Mouse (Mus musculus) C2C12 (cell line): ENCODE measurements at regions not wholly inside any gene's neighbourhood (a gene's known extent, or its start where the extent isn't known, plus 50 kb on each side); places are given as distances from the start of the nearest gene placed in this dataset.

Experiments used
- H3K27me3 ChIP-seq: one replicate; pipeline ENCODE4 v1.6.1; 2011; ENCODE audit not compliant: control insufficient read depth, insufficient read depth, insufficient read length
- H3K36me3 ChIP-seq: one replicate; pipeline ENCODE4 v1.6.1; 2011; ENCODE audit not compliant: control insufficient read depth, insufficient read depth
- H3K4me3 ChIP-seq: one replicate; pipeline ENCODE4 v1.5.1; 2011; ENCODE audit warnings: mild to moderate bottlenecking, control low read depth; ENCODE audit not compliant: poor library complexity, insufficient read depth, severe bottlenecking
- H3K79me2 ChIP-seq: one replicate; pipeline ENCODE4 v1.6.1; 2011; ENCODE audit not compliant: control insufficient read depth, insufficient read depth
- H3K79me3 ChIP-seq: one replicate; pipeline ENCODE4 v1.6.1; 2011; ENCODE audit warnings: low read depth, control low read depth
- H3ac ChIP-seq: one replicate; pipeline ENCODE3; 2011; ENCODE audit warnings: low read depth; ENCODE audit not compliant: control insufficient read depth, insufficient read length
- CEBPB ChIP-seq: IDR thresholded peaks from one replicate; pipeline ENCODE4 v1.6.1; 2011; ENCODE audit warnings: low read depth, mild to moderate bottlenecking, control low read depth, moderate library complexity
- CTCF ChIP-seq: IDR thresholded peaks from one replicate; pipeline ENCODE4 v1.5.1; 2011; ENCODE audit not compliant: control insufficient read depth, insufficient read depth, insufficient read length
- FOSL1 ChIP-seq: IDR thresholded peaks from one replicate; pipeline ENCODE4 v1.8.0; 2011; ENCODE audit warnings: mild to moderate bottlenecking, low read length; ENCODE audit not compliant: poor library complexity, insufficient read depth, severe bottlenecking
- MAX ChIP-seq: IDR thresholded peaks from one replicate; pipeline ENCODE4 v1.6.1; 2011; ENCODE audit warnings: mild to moderate bottlenecking, control low read depth
- MYOD1 ChIP-seq: IDR thresholded peaks from one replicate; pipeline ENCODE4 v1.6.1; 2011; ENCODE audit warnings: low read depth; ENCODE audit not compliant: control insufficient read depth, insufficient read length
- MYOG ChIP-seq: IDR thresholded peaks from one replicate; pipeline ENCODE4 v1.6.1; 2011; ENCODE audit not compliant: control insufficient read depth, insufficient read length; ENCODE audit errors: extremely low read depth
- USF1 ChIP-seq: IDR thresholded peaks from one replicate; pipeline ENCODE4 v1.6.1; 2011; ENCODE audit warnings: low read depth, mild to moderate bottlenecking, control low read depth, moderate library complexity

DNA sequence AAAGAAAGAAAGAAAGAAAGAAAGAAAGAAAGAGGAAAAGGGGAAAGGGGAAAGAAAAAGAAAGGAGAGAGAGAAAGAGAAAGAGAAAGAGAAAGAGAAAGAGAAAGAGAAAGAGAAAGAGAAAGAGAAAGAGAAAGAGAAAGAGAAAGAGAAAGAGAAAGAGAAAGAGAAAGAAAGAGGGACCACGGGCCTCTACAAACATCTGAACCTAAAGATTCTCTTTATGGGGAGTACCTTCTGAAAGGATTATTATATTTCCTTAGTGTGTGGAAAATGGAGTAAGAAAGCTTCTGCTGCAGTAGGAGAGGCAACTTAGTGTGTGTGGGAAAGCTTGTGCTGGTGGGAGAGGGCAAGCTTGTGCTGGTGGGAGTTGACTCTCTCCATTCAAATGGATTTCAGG, 147.1 kb downstream of the Cth start:
- H3ac ChIP-seq, result no peak overlapping the region
- no peak overlapping the region for H3K4me3 ChIP-seq
- no peaks in the 10 kb centered on the region for H3K79me3 ChIP-seq
- H3K36me3 ChIP-seq, result no peaks in the 10 kb centered on the region
- H3K27me3 ChIP-seq, result no peaks in the 10 kb centered on the region
- TF ChIP-seq USF1, result no peak
- no peak for TF ChIP-seq CTCF
- no peak for TF ChIP-seq MAX
- no peak for TF ChIP-seq MYOG
- no peak for TF ChIP-seq FOSL1
- H3K79me2 ChIP-seq, result no peaks in the 10 kb centered on the region

GRCm38 (mm10) chr3:157763487-157764199, 161.2 kb downstream of the Cth start:
- H3K36me3 ChIP-seq, result no peaks in the 10 kb centered on the region
- H3ac ChIP-seq, result no peak overlapping the region
- H3K79me2 ChIP-seq, result no peaks in the 10 kb centered on the region
- no peak for TF ChIP-seq USF1
- no peak for TF ChIP-seq MYOG
- TF ChIP-seq FOSL1, result no peak
- TF ChIP-seq CTCF, result no peak
- no peak for TF ChIP-seq CEBPB
- no peak for TF ChIP-seq MYOD1
- TF ChIP-seq MAX, result no peak
- no peak overlapping the region for H3K4me3 ChIP-seq
- H3K27me3 ChIP-seq, result no peaks in the 10 kb centered on the region
- no peaks in the 10 kb centered on the region for H3K79me3 ChIP-seq

DNA sequence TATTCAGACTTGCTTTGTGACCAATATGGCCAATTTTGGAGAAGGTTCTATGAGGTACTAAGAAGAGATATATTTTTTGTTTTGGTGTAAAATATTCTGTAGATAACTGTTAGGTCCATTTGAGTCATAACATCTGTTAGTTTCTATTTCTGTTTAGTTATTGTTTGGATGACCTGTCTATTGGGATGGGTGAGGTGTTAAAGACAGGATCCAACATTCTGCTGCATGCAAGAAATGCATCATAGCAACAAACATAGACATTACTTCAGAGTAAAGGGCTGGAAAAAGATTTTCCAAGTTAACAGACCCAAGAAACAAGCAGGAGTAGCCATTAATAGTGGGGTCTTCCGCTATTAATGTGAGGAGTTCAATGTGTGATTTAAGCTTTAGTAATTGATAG, 165.0 kb downstream of the Cth start:
- Histone ChIP-seq H3K4me3 (no peak overlapping the region), H3K79me2 (no peaks in the 10 kb centered on the region), H3K79me3 (no peaks in the 10 kb centered on the region), H3K36me3 (no peaks in the 10 kb centered on the region), H3K27me3 (no peaks in the 10 kb centered on the region), H3ac (no peak overlapping the region)
- TF ChIP-seq CEBPB, result no peak
- no peak for TF ChIP-seq MYOG
- no peak for TF ChIP-seq FOSL1
- TF ChIP-seq MAX, result no peak
- no peak for TF ChIP-seq MYOD1
- no peak for TF ChIP-seq CTCF
- no peak for TF ChIP-seq USF1

DNA sequence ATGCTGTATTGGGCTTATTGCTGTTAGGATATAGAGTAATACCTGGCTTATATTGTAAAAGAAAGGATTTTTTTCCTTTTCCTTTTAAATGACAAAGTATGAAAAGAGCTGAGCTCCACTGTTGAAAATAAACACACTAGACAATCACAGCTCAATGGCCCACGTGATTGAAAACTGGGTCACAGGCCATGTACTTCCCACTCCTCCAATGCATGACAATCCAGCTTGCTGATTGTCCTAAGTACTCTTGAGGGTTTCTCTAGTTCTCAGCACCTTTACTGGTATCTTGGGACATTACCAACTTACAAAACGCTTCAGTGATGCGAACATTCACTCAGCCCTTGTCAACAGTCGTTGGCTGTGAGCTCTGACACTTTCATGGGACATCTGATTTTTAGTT, 170.1 kb downstream of the Cth start:
- no peak overlapping the region for H3K4me3 ChIP-seq
- no peaks in the 10 kb centered on the region for H3K79me2 ChIP-seq
- H3K36me3 ChIP-seq, result no peaks in the 10 kb centered on the region
- TF ChIP-seq CTCF, result no peak
- TF ChIP-seq FOSL1, result no peak
- no peak for TF ChIP-seq MAX
- TF ChIP-seq CEBPB, result no peak
- H3K79me3 ChIP-seq, result no peaks in the 10 kb centered on the region
- no peak overlapping the region for H3ac ChIP-seq
- H3K27me3 ChIP-seq, result no peaks in the 10 kb centered on the region

DNA sequence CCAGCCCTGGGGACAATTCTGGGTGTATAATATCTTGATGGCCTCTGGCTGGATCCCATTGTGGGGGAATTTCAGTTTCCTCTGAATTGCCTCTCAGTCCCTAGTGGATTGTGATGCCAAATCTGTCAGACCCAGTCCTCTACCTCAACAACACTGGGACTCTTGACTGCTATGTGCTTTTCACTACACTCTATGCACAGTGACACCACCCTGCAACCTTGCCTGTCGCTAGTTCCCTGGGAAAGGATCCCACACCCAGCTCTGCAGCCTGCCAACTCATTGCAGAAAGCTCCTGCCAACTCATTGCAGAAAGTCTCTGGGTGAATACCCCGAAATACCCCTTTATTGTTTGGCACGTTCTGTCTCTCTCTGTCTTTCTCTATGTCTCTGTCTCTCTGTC, 174.6 kb downstream of the Cth start:
- no peak overlapping the region for H3K4me3 ChIP-seq
- H3K79me2 ChIP-seq, result no peaks in the 10 kb centered on the region
- TF ChIP-seq MYOD1, result no peak
- no peak for TF ChIP-seq USF1
- no peaks in the 10 kb centered on the region for H3K27me3 ChIP-seq
- H3K36me3 ChIP-seq, result no peaks in the 10 kb centered on the region
- H3K79me3 ChIP-seq, result no peaks in the 10 kb centered on the region
- H3ac ChIP-seq, result no peak overlapping the region

GRCm38 (mm10) chr3:157748395-157749037, 176.4 kb downstream of the Cth start:
- Histone ChIP-seq H3ac (no peak overlapping the region), H3K36me3 (no peaks in the 10 kb centered on the region), H3K27me3 (no peaks in the 10 kb centered on the region), H3K79me3 (no peaks in the 10 kb centered on the region), H3K79me2 (no peaks in the 10 kb centered on the region), H3K4me3 (no peak overlapping the region)
- TF ChIP-seq MAX (no peak), CEBPB (no peak), FOSL1 (no peak), USF1 (no peak), MYOD1 (no peak), CTCF (no peak), MYOG (no peak)
